Mouse (Mus musculus) intestine, embryonic 16.5 days (tissue): ENCODE results near the gene Rplp2. TPM values are rescaled to one million over a fixed set of nuclear protein-coding genes. Genes with fewer than 3 reads are reported as not detected.
A peak's percentile ranks its signal among the peaks of the same experiment; 100 is the strongest.

Experiments used
- ATAC-seq: fragments of 200-750 bp; cut with Nextera tagmentation; 2 replicates; pipeline ENCODE4 v1.8.0; 2017; ENCODE audit warnings: moderate TSS enrichment, moderate library complexity
- H3K27ac ChIP-seq: fragments of 300-500 bp; sonication (generic); 2 replicates; pipeline ENCODE4 v1.5.1; 2014; ENCODE audit warnings: mild to moderate bottlenecking, low read length
- H3K27me3 ChIP-seq: fragments of 300-500 bp; sonication (generic); replicated peaks from 2 replicates; pipeline ENCODE4 v1.6.1; 2014; ENCODE audit warnings: low read length, control low read depth, mixed read lengths; ENCODE audit not compliant: control insufficient read depth, insufficient read depth
- H3K36me3 ChIP-seq: fragments of 300-500 bp; sonication (generic); 2 replicates; pipeline ENCODE4 v1.6.1; 2014; ENCODE audit warnings: low read length, control low read depth; ENCODE audit not compliant: control insufficient read depth, insufficient read depth
- H3K4me1 ChIP-seq: fragments of 300-500 bp; sonication (generic); 2 replicates; pipeline ENCODE4 v1.6.1; 2014; ENCODE audit warnings: low read length, control low read depth, mixed read lengths; ENCODE audit not compliant: control insufficient read depth, insufficient read depth
- H3K4me2 ChIP-seq: fragments of 300-500 bp; sonication (generic); 2 replicates; pipeline ENCODE4 v1.6.1; 2014; ENCODE audit warnings: low read depth, low read length, control low read depth
- H3K4me3 ChIP-seq: fragments of 300-500 bp; sonication (generic); 2 replicates; pipeline ENCODE4 v1.5.1; 2014; ENCODE audit warnings: mild to moderate bottlenecking, low read length
- H3K9ac ChIP-seq: fragments of 300-500 bp; sonication (generic); 2 replicates; pipeline ENCODE4 v1.6.1; 2014; ENCODE audit warnings: low read depth, low read length
- H3K9me3 ChIP-seq: fragments of 300-500 bp; sonication (generic); 2 replicates; pipeline ENCODE4 v1.6.1; 2016; ENCODE audit warnings: low read length, control low read depth; ENCODE audit not compliant: control insufficient read depth
- WGBS: fragments of 180-500 bp; shearing (Covaris S2); extraction: QIAGEN DNeasy Blood & Tissue Kit; methylation state at CpG from one replicate; pipeline ENCODE4 v1.1.7; 2014; 5-methylcytosine and 5-hydroxymethylcytosine counted together
- polyA plus RNA-seq: library from polyadenylated mRNA; unstranded; fragments of >200 nt; fragmentation: Nextera tagmentation; extraction: Ambion mirVana; gene quantifications from 2 replicates; pipeline ENCODE4 v1.2.1, GENCODE M21; 2015

Gene Rplp2
- polyA plus RNA-seq, 1 experiment from 2014 or later: 1,258 TPM

GRCm38 (mm10) chr7:141416144-141416841, 30.9 kb upstream of the Rplp2 start:
- no peak overlapping the region for H3K27ac ChIP-seq
- no peaks in the 10 kb centered on the region for H3K27me3 ChIP-seq
- H3K36me3 ChIP-seq: no peaks in the 10 kb centered on the region
- no peak overlapping the region for H3K4me3 ChIP-seq
- H3K4me2 ChIP-seq: no peak overlapping the region
- H3K4me1 ChIP-seq: peaks cover 11% of the 10 kb centered on the region
- H3K9me3 ChIP-seq: no peaks in the 10 kb centered on the region
- no peak for ATAC-seq
- H3K9ac ChIP-seq: no peak overlapping the region
- 81% methylated on average over 6 of the region's 6 CpGs for WGBS

GRCm38 (mm10) chr7:141417731-141418681, 29.2 kb upstream of the Rplp2 start:
- no peaks in the 10 kb centered on the region for H3K36me3 ChIP-seq
- peak overlapping the region; percentile 59 for H3K27ac ChIP-seq
- 70% methylated on average over 8 of the region's 8 CpGs for WGBS
- no peaks in the 10 kb centered on the region for H3K27me3 ChIP-seq
- H3K4me2 ChIP-seq: no peak overlapping the region
- H3K9ac ChIP-seq: peak overlapping the region; percentile 5; the same call in 1 of the 2 replicates
- no peak for ATAC-seq
- no peaks in the 10 kb centered on the region for H3K9me3 ChIP-seq
- no peak overlapping the region for H3K4me3 ChIP-seq
- peaks cover 8% of the 10 kb centered on the region for H3K4me1 ChIP-seq

- Histone ChIP-seq H3K4me1 (peaks cover 5% of the 10 kb centered on the region; the same call in 1 of the 2 replicates), H3K9ac (peak overlapping the region; percentile 5; the same call in 1 of the 2 replicates), H3K27me3 (no peaks in the 10 kb centered on the region), H3K4me3 (no peak overlapping the region), H3K4me2 (no peak overlapping the region), H3K9me3 (no peaks in the 10 kb centered on the region), H3K27ac (peak overlapping the region; percentile 59), H3K36me3 (no peaks in the 10 kb centered on the region)
- peak; percentile 67 for ATAC-seq
- 47% methylated on average over 7 of the region's 7 CpGs for WGBS
Observed at GRCm38 (mm10) chr7:141418970-141419369, 28.2 kb upstream of the Rplp2 start.

- Histone ChIP-seq H3K27me3 (no peaks in the 10 kb centered on the region), H3K27ac (peak overlapping the region; percentile 72), H3K4me2 (no peak overlapping the region), H3K4me3 (no peak overlapping the region), H3K36me3 (no peaks in the 10 kb centered on the region), H3K9me3 (no peaks in the 10 kb centered on the region), H3K4me1 (no peaks in the 10 kb centered on the region), H3K9ac (no peak overlapping the region)
- ATAC-seq: peak; percentile 64
- WGBS: 56% methylated on average over 9 of the region's 9 CpGs
Observed at GRCm38 (mm10) chr7:141420030-141420702, 27.0 kb upstream of the Rplp2 start.

GRCm38 (mm10) chr7:141423811-141424210, 23.4 kb upstream of the Rplp2 start:
- no peak overlapping the region for H3K9ac ChIP-seq
- ATAC-seq: no peak
- no peaks in the 10 kb centered on the region for H3K27me3 ChIP-seq
- no peaks in the 10 kb centered on the region for H3K36me3 ChIP-seq
- no peak overlapping the region for H3K4me2 ChIP-seq
- 73% methylated on average over 4 of the region's 4 CpGs for WGBS
- no peaks in the 10 kb centered on the region for H3K4me1 ChIP-seq
- H3K27ac ChIP-seq: no peak overlapping the region
- H3K9me3 ChIP-seq: no peaks in the 10 kb centered on the region
- H3K4me3 ChIP-seq: no peak overlapping the region

- Histone ChIP-seq H3K4me1 (peaks cover 11% of the 10 kb centered on the region; the same call in 1 of the 2 replicates), H3K4me3 (no peak overlapping the region), H3K36me3 (peaks cover 16% of the 10 kb centered on the region), H3K9ac (no peak overlapping the region), H3K27ac (no peak overlapping the region), H3K9me3 (no peaks in the 10 kb centered on the region), H3K27me3 (no peaks in the 10 kb centered on the region), H3K4me2 (no peak overlapping the region)
- 79% methylated on average over 12 of the region's 12 CpGs for WGBS
- no peak for ATAC-seq
Observed at GRCm38 (mm10) chr7:141426948-141427730, 20.0 kb upstream of the Rplp2 start.

GRCm38 (mm10) chr7:141428701-141429100, 18.5 kb upstream of the Rplp2 start:
- 57% methylated on average over 5 of the region's 5 CpGs for whole genome bisulfite sequencing
- H3K27me3 ChIP-seq: no peaks in the 10 kb centered on the region
- H3K4me2 ChIP-seq: no peak overlapping the region
- H3K27ac ChIP-seq: no peak overlapping the region
- H3K9me3 ChIP-seq: no peaks in the 10 kb centered on the region
- peaks cover 20% of the 10 kb centered on the region for H3K36me3 ChIP-seq
- H3K4me3 ChIP-seq: no peak overlapping the region
- H3K9ac ChIP-seq: no peak overlapping the region
- H3K4me1 ChIP-seq: peaks cover 11% of the 10 kb centered on the region
- ATAC-seq: no peak

- H3K9me3 ChIP-seq: no peaks in the 10 kb centered on the region
- no peaks in the 10 kb centered on the region for H3K27me3 ChIP-seq
- 7% methylated on average over 19 of the region's 19 CpGs for WGBS
- ATAC-seq: peak; percentile 62
- H3K9ac ChIP-seq: 0 out of 2 replicates have a peak within 1 kb of the TSS, but pooled peaks have one; percentile 14
- no peak within 1 kb of the TSS for H3K27ac ChIP-seq
- peaks cover 17% of the 10 kb centered on the region for H3K4me1 ChIP-seq
- H3K4me3 ChIP-seq: no peak within 1 kb of the TSS
- H3K36me3 ChIP-seq: peaks cover 21% of the 10 kb centered on the region
- H3K4me2 ChIP-seq: 0 out of 2 replicates have a peak within 1 kb of the TSS, but pooled peaks have one; percentile 10
Observed at GRCm38 (mm10) chr7:141429310-141429709, 17.9 kb upstream of the Rplp2 start, which contains the start of gene Cend1. Cend1 (minus strand) TSS chr7:141429491.
